Mouse (Mus musculus): ENCODE results near the gene Barx1. TPM values are rescaled to one million over a fixed set of nuclear protein-coding genes. Genes with fewer than 3 reads are reported as not detected.

Barx1 gene
- polyA plus RNA-seq, 1 experiment from 2014 or later: 1.3 TPM

Other genes with a start within 250 kb of the Barx1 start
- 8.4 and 8.5 TPM in 2 replicates for gene Zfp169, start 149.5 kb upstream of the Barx1 start, polyA plus RNA-seq (2014; fragmentation: Nextera tagmentation; extraction: Ambion mirVana)
- gene A830005F24Rik, start 149.4 kb upstream of the Barx1 start, polyA plus RNA-seq (2014; fragmentation: Nextera tagmentation; extraction: Ambion mirVana): 3.5 and 3.9 TPM in 2 replicates
- 11.9 and 13.8 TPM in 2 replicates for gene Ptpdc1, start 37.3 kb upstream of the Barx1 start, polyA plus RNA-seq (2014; fragmentation: Nextera tagmentation; extraction: Ambion mirVana)
- 10.3 and 11.6 TPM in 2 replicates for gene Phf2, start 208.1 kb downstream of the Barx1 start, polyA plus RNA-seq (2014; fragmentation: Nextera tagmentation; extraction: Ambion mirVana)